Mouse (Mus musculus) liver, adult 2 months (tissue): Measurements from ENCODE around the gene Plch2. TPM values are rescaled to one million over a fixed set of nuclear protein-coding genes. Genes with fewer than 3 reads are reported as not detected.

Experiments
- DNase-seq: peaks from one replicate; pipeline ENCODE4 v3.0.0-alpha.2; 2011; ENCODE audit warnings: low read depth, low spot score; ENCODE audit errors: extremely low read depth
- H3K27ac ChIP-seq: fragments of 200-500 bp; replicated peaks from 2 replicates; pipeline ENCODE4 v1.5.1; 2012; ENCODE audit warnings: low read depth, mild to moderate bottlenecking, control low read depth, inconsistent platforms, low read length; ENCODE audit not compliant: insufficient read depth
- H3K27me3 ChIP-seq: fragments of 200-500 bp; 2 replicates; pipeline ENCODE4 v1.6.1; 2012; ENCODE audit warnings: mild to moderate bottlenecking, moderate library complexity, low read length, inconsistent platforms; ENCODE audit not compliant: control insufficient read depth, insufficient read depth
- H3K36me3 ChIP-seq: fragments of 200-500 bp; 2 replicates; pipeline ENCODE4 v1.6.1; 2012; ENCODE audit warnings: low read length, inconsistent platforms; ENCODE audit not compliant: control insufficient read depth, insufficient read depth
- H3K4me1 ChIP-seq: fragments of 200-500 bp; 2 replicates; pipeline ENCODE4 v1.6.1; 2011; ENCODE audit warnings: low read length; ENCODE audit not compliant: control insufficient read depth, insufficient read depth
- H3K4me3 ChIP-seq: fragments of 200-500 bp; 2 replicates; pipeline ENCODE4 v1.5.1; 2011; ENCODE audit warnings: low read depth, mild to moderate bottlenecking, control low read depth, low read length, moderate library complexity; ENCODE audit not compliant: insufficient read depth
- H3K79me2 ChIP-seq: fragments of 200-500 bp; 2 replicates; pipeline ENCODE4 v1.6.1; 2012; ENCODE audit warnings: inconsistent platforms, mild to moderate bottlenecking, low read length, moderate library complexity; ENCODE audit not compliant: control insufficient read depth, insufficient read depth
- H3K9ac ChIP-seq: fragments of 200-500 bp; 2 replicates; pipeline ENCODE4 v1.6.1; 2012; ENCODE audit warnings: low read depth, mild to moderate bottlenecking, control low read depth, inconsistent platforms, low read length
- CTCF ChIP-seq: fragments of 200-500 bp; IDR thresholded peaks from 2 replicates; pipeline ENCODE4 v1.5.1; 2011; ENCODE audit warnings: low read depth, low read length, control low read depth
- POLR2A ChIP-seq: fragments of 200-500 bp; IDR thresholded peaks from 2 replicates; pipeline ENCODE4 v1.6.1; 2011; ENCODE audit warnings: low read length, control low read depth; ENCODE audit not compliant: insufficient read depth; ENCODE audit errors: extremely low read depth
- WGBS: fragments of 180-500 bp; shearing (Covaris S2); methylation state at CpG from one replicate; pipeline ENCODE4 v1.1.7; 2018; 5-methylcytosine and 5-hydroxymethylcytosine counted together
- polyA plus RNA-seq: library from polyadenylated mRNA; depleted of rRNA; stranded (reverse); fragments of >200 nt; gene quantifications from 2 replicates; pipeline ENCODE4 v1.2.3, GENCODE M21; 2012
- total RNA-seq: library from RNA; depleted of rRNA; stranded (reverse); fragments of >200 nt; gene quantifications from 2 replicates; pipeline ENCODE4 v1.2.3, GENCODE M21; 2014

The Plch2 gene
- total and polyA plus RNA-seq, 2 experiments: 0.01 TPM; not detected in 1

GRCm38 (mm10) chr4:155069191-155069590 is 12.6 kb upstream of the Plch2 start:
- 63% methylated on average over 6 of the region's 6 CpGs for WGBS
- DNase-seq: no peak
- no peaks in the 10 kb centered on the region for H3K27me3 ChIP-seq
- H3K36me3 ChIP-seq: peaks cover 16% of the 10 kb centered on the region; the same call in 1 of the 2 replicates
- TF ChIP-seq CTCF (peak; percentile 65), POLR2A (no peak)
- peaks cover 11% of the 10 kb centered on the region for H3K4me1 ChIP-seq
- no peak overlapping the region for H3K27ac ChIP-seq
- no peak overlapping the region for H3K4me3 ChIP-seq
- H3K79me2 ChIP-seq: 0 out of 2 replicates have a peak, but pooled peaks cover 4% of the 10 kb centered on the region
- H3K9ac ChIP-seq: no peak overlapping the region

- TF ChIP-seq POLR2A: no peak
- no peak for TF ChIP-seq CTCF
- Histone ChIP-seq H3K9ac (no peak overlapping the region), H3K27ac (no peak overlapping the region), H3K79me2 (0 out of 2 replicates have a peak, but pooled peaks cover 4% of the 10 kb centered on the region), H3K27me3 (no peaks in the 10 kb centered on the region), H3K4me3 (no peak overlapping the region), H3K4me1 (peaks cover 11% of the 10 kb centered on the region), H3K36me3 (peaks cover 12% of the 10 kb centered on the region; the same call in 1 of the 2 replicates)
- WGBS: 89% methylated on average over 20 of the region's 20 CpGs
- no peak for DNase-seq
Measured at GRCm38 (mm10) chr4:155068357-155068972, 11.9 kb upstream of the Plch2 start.

- WGBS: under 1% methylated on average over 48 of the region's 48 CpGs
- Histone ChIP-seq H3K4me3 (peak within 1 kb of the TSS; percentile 78), H3K27me3 (no peaks in the 10 kb centered on the region), H3K9ac (peak within 1 kb of the TSS; percentile 89), H3K4me1 (peaks cover 11% of the 10 kb centered on the region), H3K36me3 (peaks cover 8% of the 10 kb centered on the region; the same call in 1 of the 2 replicates), H3K27ac (peak within 1 kb of the TSS; percentile 92), H3K79me2 (0 out of 2 replicates have a peak, but pooled peaks cover 4% of the 10 kb centered on the region)
- peak; percentile 89 for DNase-seq
- TF ChIP-seq CTCF: no peak
- TF ChIP-seq POLR2A: peak; percentile 87
Measured at GRCm38 (mm10) chr4:155066834-155067522, 10.4 kb upstream of the Plch2 start, which contains the start of gene Pex10. TSS of gene Pex10 (plus strand) at chr4:155067016.

- TF ChIP-seq CTCF (peak; percentile 34; the same call in 1 of the 2 replicates), POLR2A (no peak)
- peak overlapping the region; percentile 92 for H3K27ac ChIP-seq
- H3K27me3 ChIP-seq: no peaks in the 10 kb centered on the region
- H3K9ac ChIP-seq: peak overlapping the region; percentile 64
- H3K79me2 ChIP-seq: 0 out of 2 replicates have a peak, but pooled peaks cover 4% of the 10 kb centered on the region
- WGBS: 3% methylated on average over 15 of the region's 15 CpGs
- peaks cover 11% of the 10 kb centered on the region for H3K4me1 ChIP-seq
- peak; percentile 94 for DNase-seq
- peak overlapping the region; percentile 45 for H3K4me3 ChIP-seq
- H3K36me3 ChIP-seq: peaks cover 5% of the 10 kb centered on the region; the same call in 1 of the 2 replicates
Measured at GRCm38 (mm10) chr4:155065970-155066833, 9.6 kb upstream of the Plch2 start.

GRCm38 (mm10) chr4:155064474-155064873 is 7.9 kb upstream of the Plch2 start:
- Histone ChIP-seq H3K4me1 (peaks cover 11% of the 10 kb centered on the region), H3K4me3 (no peak overlapping the region), H3K9ac (no peak overlapping the region), H3K27me3 (no peaks in the 10 kb centered on the region), H3K36me3 (no peaks in the 10 kb centered on the region), H3K79me2 (0 out of 2 replicates have a peak, but pooled peaks cover 4% of the 10 kb centered on the region), H3K27ac (no peak overlapping the region)
- WGBS: 85% methylated on average over 2 of the region's 2 CpGs
- no peak for DNase-seq
- TF ChIP-seq POLR2A (no peak), CTCF (peak; percentile 17)
